Mouse (Mus musculus): ENCODE data around the gene Cdc14a. TPM values are rescaled to one million over a fixed set of nuclear protein-coding genes. Genes with fewer than 3 reads are reported as not detected.

The Cdc14a gene
- polyA plus RNA-seq, 1 experiment from 2014 or later = 2.0 TPM

DNA sequence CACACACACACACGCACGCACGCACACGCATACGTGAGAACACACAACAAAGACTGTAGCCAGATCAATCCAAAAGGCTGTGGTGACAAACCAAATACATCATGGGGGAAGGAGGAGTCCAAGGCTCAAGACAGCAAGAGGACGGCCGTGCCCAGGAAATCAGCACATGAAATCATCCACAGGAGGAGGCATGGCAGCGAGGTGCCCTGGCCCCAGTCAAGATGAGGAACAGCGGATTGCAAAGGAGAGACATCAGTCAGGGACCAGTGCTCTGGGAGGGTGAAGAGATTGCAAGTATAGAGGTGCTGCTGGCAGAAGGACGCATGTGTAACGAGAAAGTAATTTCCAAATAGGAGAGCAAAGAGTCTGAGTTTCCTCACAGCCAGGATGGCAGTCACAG lies 22.4 kb downstream of the Cdc14a start:
- Histone ChIP-seq H3K4me3 (ENCODE audit: low read depth, low read length) (no peak overlapping the region), H3K36me3 (ENCODE audit: control insufficient read depth, insufficient read depth) (no peaks in the 10 kb centered on the region), H3K9me3 (replicated peaks; ENCODE audit: control insufficient read depth, low read length) (no peaks in the 10 kb centered on the region), H3K27me3 (ENCODE audit: control insufficient read depth, insufficient read depth, low read depth, low read length) (no peaks in the 10 kb centered on the region), H3K27ac (ENCODE audit: low read length) (no peak overlapping the region), H3K9ac (ENCODE audit: low read depth, low read length) (no peak overlapping the region), H3K4me1 (ENCODE audit: control insufficient read depth, low read depth, low read length) (no peaks in the 10 kb centered on the region), H3K4me2 (ENCODE audit: low read depth, low read length) (no peak overlapping the region)
- ATAC-seq (ENCODE audit: low read depth) = no peak
- 78% methylated on average over 11 of the region's 11 CpGs for WGBS (ENCODE audit: insufficient replicate concordance)

DNA sequence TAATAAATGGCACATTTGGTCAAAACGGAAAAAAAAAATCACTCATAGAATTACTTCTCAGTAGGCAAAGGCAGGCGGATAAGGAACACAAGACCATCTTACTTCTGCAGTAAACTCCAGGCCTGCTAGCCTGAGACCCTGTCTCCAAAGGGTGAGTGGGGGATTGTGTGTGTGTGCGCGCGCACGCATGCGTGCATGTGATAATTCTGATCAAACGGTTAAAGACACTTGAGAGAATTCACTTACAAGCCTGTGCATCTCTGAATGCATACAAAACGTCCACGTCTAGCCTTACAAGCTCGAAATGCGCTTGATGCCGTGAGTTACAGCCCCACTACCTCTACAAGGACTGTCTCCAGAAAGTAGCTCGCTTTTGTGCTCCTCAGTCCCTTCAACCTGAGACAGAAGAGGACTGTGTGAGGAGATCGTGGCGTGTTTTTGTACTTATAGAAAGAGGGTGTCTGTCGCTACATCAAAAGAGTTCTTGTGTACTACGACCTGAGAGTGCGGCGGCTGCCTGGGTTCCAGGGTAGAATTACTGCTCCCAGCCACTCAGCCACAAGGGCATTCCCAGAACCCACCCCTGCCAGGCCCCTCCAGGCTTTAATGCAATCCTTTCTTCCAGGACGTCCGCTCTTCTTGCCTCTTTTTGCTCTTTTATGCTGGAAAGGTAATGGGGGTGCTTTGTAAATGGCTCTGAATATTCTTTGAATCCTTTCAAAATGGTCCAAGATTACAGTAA lies 24.3 kb downstream of the Cdc14a start:
- Histone ChIP-seq H3K4me1 (ENCODE audit: control insufficient read depth, low read depth, low read length) (no peaks in the 10 kb centered on the region), H3K4me3 (ENCODE audit: low read depth, low read length) (no peak overlapping the region), H3K4me2 (ENCODE audit: low read depth, low read length) (no peak overlapping the region), H3K9me3 (replicated peaks; ENCODE audit: control insufficient read depth, low read length) (no peaks in the 10 kb centered on the region), H3K27ac (ENCODE audit: low read length) (no peak overlapping the region), H3K36me3 (ENCODE audit: control insufficient read depth, insufficient read depth) (no peaks in the 10 kb centered on the region), H3K27me3 (ENCODE audit: control insufficient read depth, insufficient read depth, low read depth, low read length) (no peaks in the 10 kb centered on the region), H3K9ac (ENCODE audit: low read depth, low read length) (no peak overlapping the region)
- 81% methylated on average over 22 of the region's 22 CpGs for WGBS (ENCODE audit: insufficient replicate concordance)
- ATAC-seq (ENCODE audit: low read depth) = no peak

DNA sequence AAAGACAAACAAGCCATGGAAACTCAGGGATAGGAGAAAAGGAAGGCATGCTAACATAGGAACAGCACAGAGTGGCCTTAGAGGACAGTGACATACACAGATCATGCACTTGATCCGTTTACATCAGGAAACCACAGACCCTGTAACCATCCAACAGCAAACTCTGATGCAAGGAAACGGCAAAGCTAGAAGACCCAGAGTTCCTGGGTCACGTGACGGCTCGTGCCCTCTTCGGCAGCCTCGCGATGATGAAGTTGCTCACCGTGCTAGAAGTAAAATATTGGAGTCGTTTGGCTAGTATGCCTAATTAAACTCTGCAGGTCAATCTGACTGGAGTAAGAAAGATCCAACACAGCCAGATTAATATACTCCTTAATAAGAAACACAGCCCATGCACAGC lies 25.3 kb downstream of the Cdc14a start:
- no peak for ATAC-seq (ENCODE audit: low read depth)
- no peaks in the 10 kb centered on the region for H3K9me3 ChIP-seq (replicated peaks; ENCODE audit: control insufficient read depth, low read length)
- no peak overlapping the region for H3K27ac ChIP-seq (ENCODE audit: low read length)
- no peaks in the 10 kb centered on the region for H3K4me1 ChIP-seq (ENCODE audit: control insufficient read depth, low read depth, low read length)
- H3K4me3 ChIP-seq (ENCODE audit: low read depth, low read length) = no peak overlapping the region
- WGBS (ENCODE audit: insufficient replicate concordance) = 29% methylated on average over 10 of the region's 10 CpGs
- H3K27me3 ChIP-seq (ENCODE audit: control insufficient read depth, insufficient read depth, low read depth, low read length) = no peaks in the 10 kb centered on the region
- no peak overlapping the region for H3K9ac ChIP-seq (ENCODE audit: low read depth, low read length)
- H3K36me3 ChIP-seq (ENCODE audit: control insufficient read depth, insufficient read depth) = no peaks in the 10 kb centered on the region
- peak overlapping the region; percentile 25 for H3K4me2 ChIP-seq (ENCODE audit: low read depth, low read length)

DNA sequence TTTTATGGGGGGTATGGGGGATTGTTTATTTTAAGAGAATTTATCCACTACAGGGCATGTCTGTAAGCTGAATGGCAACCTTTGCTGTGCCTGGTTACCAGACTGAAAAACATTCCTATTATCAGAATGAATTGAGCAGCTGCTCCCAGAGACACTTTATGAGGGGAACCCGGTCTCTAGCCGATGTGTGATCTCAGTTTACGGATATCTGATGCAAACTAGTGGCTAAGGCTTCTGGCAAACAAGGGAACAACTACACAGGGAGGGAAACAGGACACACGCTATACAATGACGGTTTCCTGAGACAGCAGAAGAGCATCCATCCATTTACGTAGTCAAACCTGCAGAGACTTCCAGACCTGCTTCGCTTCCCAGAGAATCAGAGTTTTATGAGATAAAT lies 25.9 kb downstream of the Cdc14a start:
- H3K4me2 ChIP-seq (ENCODE audit: low read depth, low read length) = no peak overlapping the region
- no peaks in the 10 kb centered on the region for H3K9me3 ChIP-seq (replicated peaks; ENCODE audit: control insufficient read depth, low read length)
- no peak overlapping the region for H3K27ac ChIP-seq (ENCODE audit: low read length)
- no peak for ATAC-seq (ENCODE audit: low read depth)
- H3K4me3 ChIP-seq (ENCODE audit: low read depth, low read length) = no peak overlapping the region
- H3K4me1 ChIP-seq (ENCODE audit: control insufficient read depth, low read depth, low read length) = no peaks in the 10 kb centered on the region
- H3K9ac ChIP-seq (ENCODE audit: low read depth, low read length) = no peak overlapping the region
- H3K27me3 ChIP-seq (ENCODE audit: control insufficient read depth, insufficient read depth, low read depth, low read length) = no peaks in the 10 kb centered on the region
- H3K36me3 ChIP-seq (ENCODE audit: control insufficient read depth, insufficient read depth) = no peaks in the 10 kb centered on the region
- 70% methylated on average over 7 of the region's 7 CpGs for WGBS (ENCODE audit: insufficient replicate concordance)

DNA sequence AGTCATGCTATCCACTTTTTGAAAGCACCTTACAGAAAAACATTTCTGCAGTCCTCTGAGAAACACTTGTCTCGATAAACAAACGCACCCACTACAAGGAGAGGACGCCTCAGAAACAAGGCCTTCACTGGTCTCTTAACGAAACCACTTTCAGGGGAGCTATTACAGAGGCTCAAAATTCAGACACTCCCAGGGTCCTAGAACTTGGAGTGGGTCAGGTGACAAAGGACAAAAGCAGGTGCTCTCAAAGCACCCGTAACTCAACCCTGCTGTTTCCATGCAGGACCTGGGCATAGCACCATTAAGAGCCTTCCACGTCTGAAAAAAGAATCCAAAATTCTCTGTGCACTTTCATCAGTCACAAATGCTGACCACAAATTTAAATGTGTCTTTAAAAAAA lies 26.5 kb downstream of the Cdc14a start:
- Histone ChIP-seq H3K27ac (ENCODE audit: low read length) (no peak overlapping the region), H3K9me3 (replicated peaks; ENCODE audit: control insufficient read depth, low read length) (no peaks in the 10 kb centered on the region), H3K4me3 (ENCODE audit: low read depth, low read length) (no peak overlapping the region), H3K9ac (ENCODE audit: low read depth, low read length) (no peak overlapping the region), H3K4me2 (ENCODE audit: low read depth, low read length) (no peak overlapping the region), H3K4me1 (ENCODE audit: control insufficient read depth, low read depth, low read length) (no peaks in the 10 kb centered on the region), H3K27me3 (ENCODE audit: control insufficient read depth, insufficient read depth, low read depth, low read length) (no peaks in the 10 kb centered on the region), H3K36me3 (ENCODE audit: control insufficient read depth, insufficient read depth) (no peaks in the 10 kb centered on the region)
- no peak for ATAC-seq (ENCODE audit: low read depth)
- WGBS (ENCODE audit: insufficient replicate concordance) = 85% methylated on average over 6 of the region's 6 CpGs

DNA sequence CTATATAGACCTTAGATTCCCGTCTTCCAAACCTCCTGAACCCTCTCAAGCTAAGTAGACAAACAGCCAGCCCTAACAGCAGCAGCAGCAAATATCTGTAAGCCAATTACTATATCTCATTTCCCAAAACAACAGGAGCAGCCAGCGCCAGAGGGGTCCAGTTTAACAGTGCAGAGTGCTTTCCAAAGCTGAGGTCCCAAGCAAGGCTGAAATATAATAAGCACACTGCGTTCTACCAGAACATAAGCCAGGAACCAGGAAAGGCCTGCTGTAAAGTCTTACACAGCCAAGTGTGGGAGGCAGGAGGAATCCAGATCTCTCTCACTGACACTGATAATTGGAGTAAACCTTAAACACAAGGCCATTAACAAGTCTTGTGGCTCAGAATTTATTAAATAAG lies 27.3 kb downstream of the Cdc14a start:
- Histone ChIP-seq H3K27ac (ENCODE audit: low read length) (no peak overlapping the region), H3K4me2 (ENCODE audit: low read depth, low read length) (no peak overlapping the region), H3K36me3 (ENCODE audit: control insufficient read depth, insufficient read depth) (no peaks in the 10 kb centered on the region), H3K9ac (ENCODE audit: low read depth, low read length) (no peak overlapping the region), H3K9me3 (replicated peaks; ENCODE audit: control insufficient read depth, low read length) (no peaks in the 10 kb centered on the region), H3K4me1 (ENCODE audit: control insufficient read depth, low read depth, low read length) (no peaks in the 10 kb centered on the region), H3K27me3 (ENCODE audit: control insufficient read depth, insufficient read depth, low read depth, low read length) (no peaks in the 10 kb centered on the region), H3K4me3 (ENCODE audit: low read depth, low read length) (no peak overlapping the region)
- ATAC-seq (ENCODE audit: low read depth) = no peak
- 76% methylated on average over 3 of the region's 3 CpGs for WGBS (ENCODE audit: insufficient replicate concordance)

DNA sequence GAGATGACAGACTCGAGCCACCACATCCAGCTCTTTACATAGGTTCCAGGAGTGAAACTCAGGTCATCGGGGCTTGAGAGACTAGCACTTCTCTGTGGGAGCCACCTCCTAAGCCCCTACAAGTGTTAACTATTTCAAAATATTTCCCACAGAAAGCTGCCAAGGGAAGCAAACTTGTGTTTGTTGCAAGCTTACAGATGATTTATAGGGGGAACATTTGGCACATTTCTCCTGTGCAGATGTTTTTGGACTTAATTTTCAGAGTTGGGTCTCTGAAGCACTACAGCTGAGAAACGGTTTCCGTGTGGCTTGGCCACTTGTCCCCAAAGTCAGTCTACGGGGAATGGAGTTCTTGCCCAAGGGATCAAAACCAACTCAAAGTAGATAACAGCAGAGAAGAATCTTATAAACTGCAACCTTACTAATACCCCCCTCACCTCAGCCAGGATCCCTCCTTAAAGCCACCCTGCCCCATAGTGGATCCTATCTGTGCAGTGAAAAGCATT lies 28.9 kb downstream of the Cdc14a start:
- no peaks in the 10 kb centered on the region for H3K36me3 ChIP-seq (ENCODE audit: control insufficient read depth, insufficient read depth)
- H3K4me1 ChIP-seq (ENCODE audit: control insufficient read depth, low read depth, low read length) = peaks cover 11% of the 10 kb centered on the region
- H3K4me2 ChIP-seq (ENCODE audit: low read depth, low read length) = no peak overlapping the region
- H3K27ac ChIP-seq (ENCODE audit: low read length) = no peak overlapping the region
- no peaks in the 10 kb centered on the region for H3K9me3 ChIP-seq (replicated peaks; ENCODE audit: control insufficient read depth, low read length)
- no peaks in the 10 kb centered on the region for H3K27me3 ChIP-seq (ENCODE audit: control insufficient read depth, insufficient read depth, low read depth, low read length)
- 78% methylated on average over 5 of the region's 5 CpGs for WGBS (ENCODE audit: insufficient replicate concordance)
- no peak for ATAC-seq (ENCODE audit: low read depth)
- H3K9ac ChIP-seq (ENCODE audit: low read depth, low read length) = no peak overlapping the region
- no peak overlapping the region for H3K4me3 ChIP-seq (ENCODE audit: low read depth, low read length)

DNA sequence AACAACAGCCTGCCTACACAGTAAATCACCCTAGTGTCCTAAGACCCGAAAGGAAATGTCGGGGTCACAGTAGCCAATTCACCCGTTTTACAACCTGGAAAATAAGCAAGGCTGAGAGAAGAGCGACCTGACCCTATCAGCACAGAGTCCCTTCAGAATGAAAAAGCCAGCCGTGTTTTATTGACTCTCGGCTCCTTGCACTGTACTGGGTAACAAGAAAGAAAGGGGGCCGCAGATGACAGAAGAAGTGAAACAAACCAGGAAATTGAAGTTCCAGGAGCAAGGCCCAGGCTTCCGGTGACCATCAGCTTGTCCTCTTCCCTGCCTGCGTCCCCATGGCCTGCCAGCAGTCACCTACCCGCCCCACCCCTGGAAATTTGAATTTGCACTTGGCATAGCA lies 32.4 kb downstream of the Cdc14a start:
- whole genome bisulfite sequencing (ENCODE audit: insufficient replicate concordance) = 63% methylated on average over 10 of the region's 10 CpGs
- Histone ChIP-seq H3K27ac (ENCODE audit: low read length) (no peak overlapping the region), H3K27me3 (ENCODE audit: control insufficient read depth, insufficient read depth, low read depth, low read length) (no peaks in the 10 kb centered on the region), H3K4me2 (ENCODE audit: low read depth, low read length) (no peak overlapping the region), H3K9me3 (replicated peaks; ENCODE audit: control insufficient read depth, low read length) (no peaks in the 10 kb centered on the region), H3K4me3 (ENCODE audit: low read depth, low read length) (no peak overlapping the region), H3K4me1 (ENCODE audit: control insufficient read depth, low read depth, low read length) (peaks cover 43% of the 10 kb centered on the region), H3K9ac (ENCODE audit: low read depth, low read length) (no peak overlapping the region), H3K36me3 (ENCODE audit: control insufficient read depth, insufficient read depth) (no peaks in the 10 kb centered on the region)
- ATAC-seq (ENCODE audit: low read depth) = no peak

DNA sequence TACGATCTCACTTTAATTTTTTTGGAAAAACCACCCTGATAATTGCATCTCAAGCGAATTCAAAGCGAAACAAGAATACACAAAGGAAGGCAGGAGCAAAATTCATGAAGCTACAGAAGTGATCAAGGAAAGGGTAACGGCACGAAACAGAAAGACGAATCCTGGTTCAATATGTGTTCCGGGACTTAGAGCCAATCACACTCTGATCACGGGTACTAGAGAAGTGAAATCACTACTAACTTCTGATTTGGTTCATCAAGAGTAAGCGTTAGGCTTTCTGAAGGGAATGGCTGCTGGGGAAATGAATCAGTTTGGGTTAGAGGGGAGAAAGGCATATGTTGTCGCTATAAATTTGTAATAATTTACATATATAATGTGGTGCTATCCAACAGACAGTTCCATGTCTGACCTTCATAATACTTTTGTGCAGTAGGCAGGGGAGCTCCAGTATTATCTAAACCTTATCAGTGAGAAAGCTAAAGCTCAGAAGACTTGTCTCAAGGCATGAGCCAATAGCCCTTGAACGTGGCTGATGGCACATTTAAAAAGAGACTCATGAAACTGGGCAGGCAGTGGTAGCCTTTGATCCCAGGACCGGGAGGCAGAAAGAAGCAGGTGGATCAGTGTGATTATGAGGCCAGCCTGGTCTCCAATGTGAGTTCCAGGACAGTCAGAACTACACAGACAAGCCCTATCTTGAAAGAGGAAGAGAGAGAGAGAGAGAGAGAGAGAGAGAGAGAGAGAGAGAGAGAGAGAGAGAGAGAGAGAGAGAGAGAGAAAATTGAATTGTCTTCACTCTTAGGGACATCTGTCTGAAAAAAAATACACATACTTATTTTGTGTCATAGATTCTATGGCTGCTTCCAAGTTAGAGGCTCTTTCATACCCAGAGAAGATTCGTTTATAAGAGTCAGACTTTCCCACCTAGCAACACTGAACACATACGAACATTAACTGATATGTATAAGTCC lies 34.0 kb downstream of the Cdc14a start:
- H3K9me3 ChIP-seq (replicated peaks; ENCODE audit: control insufficient read depth, low read length) = no peaks in the 10 kb centered on the region
- H3K4me2 ChIP-seq (ENCODE audit: low read depth, low read length) = peak overlapping the region; percentile 70
- peak overlapping the region; percentile 96 for H3K27ac ChIP-seq (ENCODE audit: low read length)
- H3K9ac ChIP-seq (ENCODE audit: low read depth, low read length) = peak overlapping the region; percentile 69
- no peaks in the 10 kb centered on the region for H3K27me3 ChIP-seq (ENCODE audit: control insufficient read depth, insufficient read depth, low read depth, low read length)
- H3K4me3 ChIP-seq (ENCODE audit: low read depth, low read length) = peak overlapping the region; percentile 45
- peaks cover 49% of the 10 kb centered on the region for H3K4me1 ChIP-seq (ENCODE audit: control insufficient read depth, low read depth, low read length)
- peak; percentile 33 for ATAC-seq (ENCODE audit: low read depth)
- H3K36me3 ChIP-seq (ENCODE audit: control insufficient read depth, insufficient read depth) = no peaks in the 10 kb centered on the region
- WGBS (ENCODE audit: insufficient replicate concordance) = 46% methylated on average over 14 of the region's 14 CpGs

Data from liver, embryonic 16.5 days (tissue).